Mouse (Mus musculus) kidney, postnatal 0 days (tissue): ENCODE results near the gene Col26a1. TPM values are rescaled to one million over a fixed set of nuclear protein-coding genes. Genes with fewer than 3 reads are reported as not detected.

Experiments
- ATAC-seq: fragments of 200-750 bp; cut with Nextera tagmentation; replicated peaks from 2 replicates; pipeline ENCODE4 v1.8.0; 2017; ENCODE audit warnings: low read depth, moderate number of reproducible peaks, moderate TSS enrichment, moderate library complexity; ENCODE audit not compliant: low FRiP score
- DNase-seq: peaks from one replicate; pipeline ENCODE4 v3.0.0-alpha.2; 2016; ENCODE audit warnings: low spot score
- H3K27ac ChIP-seq: fragments of 300-500 bp; sonication (generic); 2 replicates; pipeline ENCODE4 v1.5.1; 2014; ENCODE audit warnings: mild to moderate bottlenecking
- H3K27me3 ChIP-seq: fragments of 300-500 bp; sonication (generic); 2 replicates; pipeline ENCODE4 v1.6.1; 2014; ENCODE audit warnings: low read length, mixed read lengths; ENCODE audit not compliant: insufficient read depth
- H3K36me3 ChIP-seq: fragments of 300-500 bp; sonication (generic); 2 replicates; pipeline ENCODE4 v1.6.1; 2014; ENCODE audit warnings: low read length, mixed read lengths; ENCODE audit not compliant: insufficient read depth
- H3K4me1 ChIP-seq: fragments of 300-500 bp; sonication (generic); replicated peaks from 2 replicates; pipeline ENCODE4 v1.6.1; 2014; ENCODE audit warnings: antibody characterized with exemption, low read length, mixed read lengths; ENCODE audit not compliant: insufficient read depth
- H3K4me2 ChIP-seq: fragments of 300-500 bp; sonication (generic); 2 replicates; pipeline ENCODE4 v1.6.1; 2014; ENCODE audit warnings: mild to moderate bottlenecking, low read length, moderate library complexity, mixed read lengths
- H3K4me3 ChIP-seq: fragments of 300-500 bp; sonication (generic); replicated peaks from 2 replicates; pipeline ENCODE4 v1.5.1; 2014; ENCODE audit warnings: low read depth, low read length
- H3K9ac ChIP-seq: fragments of 300-500 bp; sonication (generic); 2 replicates; pipeline ENCODE4 v1.6.1; 2014; ENCODE audit warnings: low read depth, low read length
- H3K9me3 ChIP-seq: fragments of 300-500 bp; sonication (generic); replicated peaks from 2 replicates; pipeline ENCODE4 v1.6.1; 2016; ENCODE audit warnings: low read length, inconsistent platforms, mixed read lengths
- CTCF ChIP-seq: IDR thresholded peaks from 2 replicates; pipeline ENCODE4 v1.5.1; 2016; ENCODE audit warnings: antibody characterized with exemption, low read depth, mild to moderate bottlenecking, moderate library complexity
- WGBS: fragments of 180-500 bp; shearing (Covaris S2); extraction: QIAGEN DNeasy Blood & Tissue Kit; methylation state at CpG from one replicate; pipeline ENCODE4 v1.1.7; 2014; 5-methylcytosine and 5-hydroxymethylcytosine counted together
- polyA plus RNA-seq: library from polyadenylated mRNA; unstranded; fragments of >200 nt; fragmentation: Nextera tagmentation; extraction: Ambion mirVana; gene quantifications from 2 replicates; pipeline ENCODE4 v1.2.1, GENCODE M21; 2015

Col26a1 gene
- polyA plus RNA-seq, 1 experiment from 2014 or later: 47.1 TPM

DNA sequence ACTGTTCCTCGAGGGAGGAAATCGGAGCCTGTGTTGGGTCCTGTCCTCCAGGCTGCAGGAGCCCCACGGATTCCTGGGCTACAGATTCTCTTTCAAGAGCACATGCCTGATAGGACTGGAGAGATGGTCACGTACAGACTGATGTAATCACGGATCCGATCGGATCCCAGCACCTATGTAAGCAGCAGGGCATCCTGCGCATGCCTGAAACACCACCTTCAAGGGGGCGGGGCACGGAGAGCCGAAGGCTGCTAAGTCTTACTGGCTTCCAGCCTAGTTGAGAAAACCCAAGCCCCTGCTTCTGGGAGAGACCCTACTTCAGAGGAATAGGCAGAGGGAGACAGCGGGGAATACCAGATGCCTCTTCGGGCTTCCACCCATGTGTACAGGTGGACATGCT lies 100.4 kb downstream of the Col26a1 start:
- no peak for ATAC-seq
- no peaks in the 10 kb centered on the region for H3K36me3 ChIP-seq
- H3K4me3 ChIP-seq: no peak overlapping the region
- no peaks in the 10 kb centered on the region for H3K4me1 ChIP-seq
- no peak for TF ChIP-seq CTCF
- H3K4me2 ChIP-seq: no peak overlapping the region
- DNase-seq: no peak
- H3K27ac ChIP-seq: no peak overlapping the region
- no peak overlapping the region for H3K9ac ChIP-seq
- H3K9me3 ChIP-seq: no peaks in the 10 kb centered on the region
- WGBS: 60% methylated on average over 13 of the region's 13 CpGs
- H3K27me3 ChIP-seq: no peaks in the 10 kb centered on the region

DNA sequence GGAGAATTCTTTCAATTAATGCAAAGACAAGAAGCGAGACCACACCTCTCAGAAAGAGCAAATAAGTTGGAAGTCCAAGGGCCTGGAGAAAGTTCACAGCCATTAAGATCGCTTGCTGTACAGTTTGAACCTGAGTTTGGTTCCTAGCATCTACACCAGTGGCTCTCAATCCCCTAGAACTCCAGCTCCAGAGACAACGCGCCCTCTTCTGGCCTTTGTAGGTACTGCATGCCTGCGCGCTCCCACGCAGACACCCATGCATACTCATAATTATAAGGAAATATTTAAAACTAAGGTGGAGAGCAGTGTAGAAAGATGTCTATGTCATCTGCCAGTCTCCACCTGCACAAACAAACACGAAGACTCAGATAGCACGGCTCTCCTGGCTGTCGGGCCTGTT lies 102.5 kb downstream of the Col26a1 start:
- Histone ChIP-seq H3K4me3 (no peak overlapping the region), H3K27ac (no peak overlapping the region), H3K4me1 (no peaks in the 10 kb centered on the region), H3K36me3 (no peaks in the 10 kb centered on the region), H3K4me2 (no peak overlapping the region), H3K9me3 (no peaks in the 10 kb centered on the region), H3K9ac (no peak overlapping the region), H3K27me3 (no peaks in the 10 kb centered on the region)
- DNase-seq: no peak
- TF ChIP-seq CTCF: peak; percentile 76
- no peak for ATAC-seq
- WGBS: 56% methylated on average over 10 of the region's 10 CpGs

DNA sequence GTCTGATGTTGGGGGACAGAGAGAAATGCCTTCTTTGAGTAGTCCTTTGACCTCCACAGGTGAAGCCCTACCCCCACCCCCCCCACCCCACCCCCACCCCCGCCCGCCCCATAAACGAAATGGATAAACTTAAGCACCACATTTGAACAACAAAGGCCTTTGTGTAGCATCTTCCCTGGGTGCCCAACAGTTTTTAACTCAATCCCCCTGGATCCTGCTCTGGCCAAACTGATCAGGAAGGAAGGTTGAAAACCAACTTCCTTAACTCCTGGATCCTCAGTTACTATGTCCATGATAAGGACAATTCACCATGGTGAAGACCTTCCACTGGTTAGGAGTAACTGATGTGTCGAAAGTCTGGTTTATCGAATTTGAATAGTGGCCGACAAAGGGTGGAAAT lies 103.1 kb downstream of the Col26a1 start:
- TF ChIP-seq CTCF: no peak
- Histone ChIP-seq H3K4me3 (no peak overlapping the region), H3K9ac (no peak overlapping the region), H3K27me3 (no peaks in the 10 kb centered on the region), H3K4me1 (no peaks in the 10 kb centered on the region), H3K27ac (no peak overlapping the region), H3K4me2 (no peak overlapping the region), H3K36me3 (no peaks in the 10 kb centered on the region), H3K9me3 (no peaks in the 10 kb centered on the region)
- ATAC-seq (no peak), DNase-seq (no peak)
- 87% methylated on average over 6 of the region's 6 CpGs for WGBS

DNA sequence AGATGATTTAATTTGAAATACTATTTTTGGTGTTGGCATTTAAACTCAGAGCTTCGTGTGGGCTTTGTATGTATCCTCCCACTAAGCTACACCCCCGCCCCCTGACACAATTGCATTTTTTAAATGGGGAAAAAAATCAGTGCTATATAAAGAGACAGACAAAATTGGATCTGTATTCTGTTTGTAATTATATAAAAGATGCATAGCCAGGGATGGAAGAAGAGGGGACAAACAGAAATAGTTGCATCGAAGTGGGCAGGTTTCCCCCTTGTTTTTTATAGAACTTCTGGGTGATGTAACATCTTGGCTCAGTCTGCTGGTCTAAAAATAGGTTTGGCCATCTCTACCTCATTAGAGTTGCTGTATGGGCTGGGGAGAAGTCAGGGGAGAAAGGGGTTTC lies 107.5 kb downstream of the Col26a1 start:
- no peaks in the 10 kb centered on the region for H3K36me3 ChIP-seq
- H3K9ac ChIP-seq: no peak overlapping the region
- H3K27ac ChIP-seq: no peak overlapping the region
- H3K9me3 ChIP-seq: no peaks in the 10 kb centered on the region
- H3K4me1 ChIP-seq: no peaks in the 10 kb centered on the region
- no peak overlapping the region for H3K4me3 ChIP-seq
- DNase-seq (no peak), ATAC-seq (no peak)
- 76% methylated on average over 3 of the region's 3 CpGs for WGBS
- H3K27me3 ChIP-seq: no peaks in the 10 kb centered on the region
- no peak for TF ChIP-seq CTCF
- H3K4me2 ChIP-seq: no peak overlapping the region

DNA sequence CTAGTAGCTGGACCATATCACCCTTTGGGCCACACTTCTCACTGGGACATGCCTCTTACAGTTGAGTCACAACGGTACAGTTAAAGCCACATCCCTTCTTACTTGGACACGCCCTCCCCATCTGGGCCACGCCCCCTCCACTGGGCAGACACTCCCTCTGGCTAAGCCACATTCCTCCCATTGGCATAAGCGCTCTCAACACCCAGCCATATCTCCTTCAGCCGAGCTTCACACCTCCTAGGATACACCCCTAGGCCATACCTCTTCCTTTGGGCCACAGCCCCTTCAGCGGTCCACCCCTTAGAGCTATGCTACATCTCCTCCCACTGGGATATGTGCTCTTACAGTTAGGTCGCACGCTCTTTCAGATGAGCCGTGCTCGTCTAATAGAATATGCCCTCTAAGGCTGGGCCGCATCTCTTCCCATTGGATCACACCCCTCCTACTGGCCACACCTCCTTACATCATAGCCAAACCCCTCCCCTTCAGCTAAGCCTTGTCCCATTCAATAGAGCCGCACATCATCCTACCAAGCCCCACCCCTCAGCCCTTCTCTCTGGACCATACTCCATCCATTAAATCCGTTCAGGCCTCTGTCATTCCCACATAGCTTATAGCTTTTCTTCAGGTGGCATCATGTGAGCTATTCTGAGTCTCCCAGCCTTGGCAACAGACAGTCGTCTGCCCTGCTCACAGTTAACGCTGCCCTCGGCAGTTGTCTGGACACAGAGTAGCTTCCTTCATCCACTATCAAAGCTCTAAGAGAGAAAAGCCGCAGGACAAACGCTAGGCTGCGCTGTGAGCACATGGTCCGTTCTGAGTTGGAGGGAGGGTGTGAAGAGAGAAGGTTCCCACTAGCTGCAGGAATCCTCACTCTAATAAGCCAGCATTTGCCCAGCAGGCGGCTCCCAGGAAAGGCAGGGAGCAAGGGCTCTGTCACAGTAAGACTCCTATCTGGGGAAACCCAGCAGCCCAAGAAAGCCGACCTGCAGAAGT lies 109.7 kb downstream of the Col26a1 start:
- H3K4me2 ChIP-seq: no peak overlapping the region
- H3K36me3 ChIP-seq: no peaks in the 10 kb centered on the region
- DNase-seq: no peak
- 0 out of 2 replicates have a peak, but pooled peaks have one; percentile 39 for ATAC-seq
- peak; percentile 41; the same call in 1 of the 2 replicates for TF ChIP-seq CTCF
- H3K4me3 ChIP-seq: no peak overlapping the region
- H3K27ac ChIP-seq: no peak overlapping the region
- no peaks in the 10 kb centered on the region for H3K27me3 ChIP-seq
- H3K9me3 ChIP-seq: no peaks in the 10 kb centered on the region
- no peak overlapping the region for H3K9ac ChIP-seq
- H3K4me1 ChIP-seq: 0 out of 2 replicates have a peak, but pooled peaks cover 6% of the 10 kb centered on the region
- WGBS: 57% methylated on average over 22 of the region's 22 CpGs

DNA sequence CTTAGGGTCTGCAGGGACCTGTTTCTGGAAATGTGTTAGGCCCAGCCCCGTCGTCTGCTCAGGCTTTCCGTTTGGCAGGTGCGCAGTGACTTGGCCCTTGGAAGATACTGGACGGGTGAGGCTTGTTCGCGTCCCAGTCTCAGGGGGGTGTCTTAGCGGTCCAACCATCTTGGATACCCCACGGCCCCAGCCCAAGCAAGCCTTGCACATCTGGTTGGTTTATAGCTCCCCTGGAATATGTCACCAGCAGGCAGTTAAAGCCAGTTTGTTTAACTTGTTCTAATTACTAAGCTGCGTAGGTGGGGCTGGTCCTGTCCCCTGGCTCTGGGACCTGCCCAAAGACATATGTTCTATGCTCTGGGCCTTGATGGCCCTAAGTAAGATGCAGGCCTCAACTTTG lies 111.9 kb downstream of the Col26a1 start:
- Histone ChIP-seq H3K9ac (no peak overlapping the region), H3K27me3 (no peaks in the 10 kb centered on the region), H3K9me3 (no peaks in the 10 kb centered on the region), H3K4me2 (no peak overlapping the region), H3K27ac (no peak overlapping the region), H3K4me3 (no peak overlapping the region), H3K4me1 (0 out of 2 replicates have a peak, but pooled peaks cover 6% of the 10 kb centered on the region), H3K36me3 (no peaks in the 10 kb centered on the region)
- 79% methylated on average over 10 of the region's 10 CpGs for WGBS
- no peak for DNase-seq
- no peak for TF ChIP-seq CTCF
- ATAC-seq: no peak
